Mouse (Mus musculus) bone marrow macrophage, adult 2 months (primary cell): ENCODE results near the gene Gm17018.

Source experiments
- CTCF ChIP-seq: IDR thresholded peaks from 2 replicates; pipeline ENCODE4 v1.5.1; 2012; ENCODE audit warnings: low read depth, mild to moderate bottlenecking, low read length, moderate library complexity
- POLR2A ChIP-seq: IDR thresholded peaks from 2 replicates; pipeline ENCODE4 v1.6.1; 2012; ENCODE audit warnings: mild to moderate bottlenecking, low read depth, low read length, borderline replicate concordance

- TF ChIP-seq CTCF = no peak
- no peak for TF ChIP-seq POLR2A
These were observed 32.4 kb upstream of the Gm17018 start for GRCm38 (mm10) chr19:45527931-45528534.
